Mouse (Mus musculus): ENCODE measurements around the gene Kcnv2. TPM values are rescaled to one million over a fixed set of nuclear protein-coding genes. Genes with fewer than 3 reads are reported as not detected.

Gene Kcnv2
- polyA plus RNA-seq, 1 experiment from 2014 or later = 0.04 TPM

DNA sequence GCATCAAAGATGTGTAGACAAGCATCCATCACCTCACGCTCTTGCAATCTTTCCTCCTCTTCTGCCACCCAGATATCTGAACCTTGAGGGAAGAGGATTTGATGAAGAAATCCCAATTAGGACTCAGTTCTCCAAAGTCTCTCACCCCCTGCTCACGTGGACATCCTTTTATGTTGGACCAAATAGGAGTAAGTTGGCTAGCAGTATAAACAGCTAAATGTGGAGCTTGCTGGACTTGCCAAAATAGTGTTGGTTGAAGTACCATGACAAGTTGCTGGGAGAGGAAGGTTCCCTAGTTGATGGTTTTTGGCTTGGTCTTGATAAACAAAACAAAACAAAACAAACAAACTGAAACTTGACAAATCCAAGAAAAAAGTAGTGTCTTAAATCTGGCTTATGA lies 47.8 kb downstream of the Kcnv2 start:
- Histone ChIP-seq H3K4me3 (no peak overlapping the region), H3K9me3 (no peaks in the 10 kb centered on the region), H3K4me2 (no peak overlapping the region), H3K27ac (no peak overlapping the region), H3K4me1 (no peaks in the 10 kb centered on the region), H3K36me3 (replicated peaks) (no peaks in the 10 kb centered on the region), H3K9ac (no peak overlapping the region), H3K27me3 (replicated peaks) (no peaks in the 10 kb centered on the region)
- no peak for ATAC-seq (replicated peaks)
- WGBS = 87% methylated on average over 2 of the region's 2 CpGs

DNA sequence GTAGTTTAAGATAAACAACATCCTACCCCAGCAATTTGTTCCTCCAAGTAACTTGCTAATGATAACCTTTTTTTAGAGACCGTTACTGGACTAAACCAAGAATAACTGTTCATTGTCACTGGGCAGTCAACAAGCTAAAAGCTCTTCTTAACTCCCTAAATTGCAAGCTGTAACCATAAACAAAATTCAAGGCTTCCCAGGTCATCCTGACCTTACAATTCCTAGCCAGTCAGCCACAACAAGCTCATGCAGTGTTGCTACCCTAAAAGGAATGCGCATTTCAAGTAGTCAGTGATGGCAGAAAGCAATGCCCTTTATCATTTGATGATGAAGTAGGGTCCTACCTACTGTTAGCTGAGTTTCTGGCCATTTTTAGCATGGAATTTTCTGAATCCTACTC lies 48.4 kb downstream of the Kcnv2 start:
- ATAC-seq (replicated peaks) = no peak
- Histone ChIP-seq H3K36me3 (replicated peaks) (no peaks in the 10 kb centered on the region), H3K27me3 (replicated peaks) (no peaks in the 10 kb centered on the region), H3K4me3 (no peak overlapping the region), H3K4me1 (no peaks in the 10 kb centered on the region), H3K4me2 (no peak overlapping the region), H3K27ac (no peak overlapping the region), H3K9me3 (no peaks in the 10 kb centered on the region), H3K9ac (no peak overlapping the region)
- 91% methylated on average over 2 of the region's 2 CpGs for WGBS

DNA sequence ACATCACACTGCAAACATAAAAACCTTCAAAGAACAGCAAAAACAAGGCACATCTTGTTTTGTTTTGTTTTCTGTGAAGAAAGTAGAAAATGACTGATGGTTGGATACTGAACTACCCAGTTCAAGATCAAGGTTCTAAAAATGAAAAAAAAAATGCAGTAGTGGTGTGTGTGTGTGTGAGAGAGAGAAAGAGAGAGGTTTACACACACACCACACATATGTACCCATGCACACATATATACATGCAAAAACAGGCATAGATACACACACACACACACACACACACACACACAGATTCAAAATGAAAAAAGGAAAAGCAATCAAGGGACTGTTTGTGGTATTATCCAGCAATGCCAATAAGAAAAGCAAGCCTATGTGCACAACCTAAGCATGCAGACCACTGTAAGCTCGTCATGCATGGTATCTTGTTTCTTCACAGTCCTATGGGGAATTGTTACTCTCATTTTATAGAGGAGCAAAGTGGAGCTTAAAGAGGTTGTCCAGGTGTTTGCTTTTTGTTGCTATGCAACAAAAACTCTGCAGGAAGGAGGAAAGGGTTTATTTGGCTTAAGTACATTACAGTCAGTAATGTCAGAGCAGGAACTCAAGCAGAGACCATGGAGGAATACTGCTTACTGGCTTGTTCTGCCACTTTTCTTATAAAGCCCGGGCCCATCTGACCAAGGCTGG lies 57.5 kb downstream of the Kcnv2 start:
- Histone ChIP-seq H3K4me2 (no peak overlapping the region), H3K27me3 (replicated peaks) (no peaks in the 10 kb centered on the region), H3K27ac (no peak overlapping the region), H3K9ac (no peak overlapping the region), H3K4me1 (no peaks in the 10 kb centered on the region), H3K4me3 (no peak overlapping the region), H3K36me3 (replicated peaks) (0 out of 2 replicates have a peak, but pooled peaks cover 1% of the 10 kb centered on the region), H3K9me3 (no peaks in the 10 kb centered on the region)
- 82% methylated on average over 2 of the region's 2 CpGs for WGBS
- ATAC-seq (replicated peaks) = no peak

DNA sequence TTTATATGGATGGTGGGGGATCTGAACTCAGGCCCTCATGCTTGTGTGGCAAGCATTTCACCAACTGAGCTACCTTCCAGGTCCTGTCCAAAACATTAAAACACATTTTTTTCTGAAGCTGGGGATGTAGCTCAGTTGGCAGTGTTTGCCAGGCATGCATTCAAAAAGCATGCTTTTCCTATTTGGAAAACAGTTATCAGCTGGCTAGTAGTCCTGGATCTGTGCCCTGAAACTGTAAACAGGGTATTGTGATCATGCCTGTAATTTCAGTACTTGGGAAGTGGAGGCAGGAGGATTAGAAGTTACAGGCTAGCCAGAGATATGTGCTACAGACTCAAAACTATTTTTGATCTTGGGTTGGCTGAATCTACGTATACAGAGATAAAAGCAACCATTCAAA lies 59.7 kb downstream of the Kcnv2 start:
- no peak overlapping the region for H3K4me3 ChIP-seq
- H3K9me3 ChIP-seq = no peaks in the 10 kb centered on the region
- no peaks in the 10 kb centered on the region for H3K4me1 ChIP-seq
- ATAC-seq (replicated peaks) = no peak
- 89% methylated on average over 1 of the region's 1 CpGs for WGBS
- H3K27me3 ChIP-seq (replicated peaks) = no peaks in the 10 kb centered on the region
- H3K27ac ChIP-seq = no peak overlapping the region
- H3K9ac ChIP-seq = no peak overlapping the region
- H3K36me3 ChIP-seq (replicated peaks) = peaks cover 15% of the 10 kb centered on the region; the same call in 1 of the 2 replicates
- H3K4me2 ChIP-seq = no peak overlapping the region

DNA sequence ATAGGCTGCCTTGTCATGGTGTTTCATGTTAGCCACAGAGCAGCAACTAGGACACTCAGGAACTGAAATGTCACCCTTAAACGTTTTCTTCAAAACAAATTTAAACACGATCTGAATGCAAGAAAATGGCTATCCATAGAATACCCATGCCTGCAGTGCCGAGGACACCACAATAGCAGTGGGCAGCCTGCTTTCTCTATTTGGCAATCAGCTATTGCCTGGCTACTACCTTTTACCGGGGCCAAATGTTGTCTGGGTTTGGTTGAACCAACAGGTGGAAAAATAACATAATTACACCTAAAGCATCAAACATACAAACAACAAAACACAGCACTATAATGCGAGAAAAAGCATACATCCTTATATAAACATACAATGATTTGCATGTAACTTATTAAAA lies 60.9 kb downstream of the Kcnv2 start:
- 92% methylated on average over 5 of the region's 5 CpGs for WGBS
- Histone ChIP-seq H3K4me1 (no peaks in the 10 kb centered on the region), H3K4me2 (no peak overlapping the region), H3K9me3 (no peaks in the 10 kb centered on the region), H3K36me3 (replicated peaks) (peaks cover 15% of the 10 kb centered on the region; the same call in 1 of the 2 replicates), H3K4me3 (no peak overlapping the region), H3K9ac (no peak overlapping the region), H3K27me3 (replicated peaks) (no peaks in the 10 kb centered on the region), H3K27ac (no peak overlapping the region)
- ATAC-seq (replicated peaks) = no peak

DNA sequence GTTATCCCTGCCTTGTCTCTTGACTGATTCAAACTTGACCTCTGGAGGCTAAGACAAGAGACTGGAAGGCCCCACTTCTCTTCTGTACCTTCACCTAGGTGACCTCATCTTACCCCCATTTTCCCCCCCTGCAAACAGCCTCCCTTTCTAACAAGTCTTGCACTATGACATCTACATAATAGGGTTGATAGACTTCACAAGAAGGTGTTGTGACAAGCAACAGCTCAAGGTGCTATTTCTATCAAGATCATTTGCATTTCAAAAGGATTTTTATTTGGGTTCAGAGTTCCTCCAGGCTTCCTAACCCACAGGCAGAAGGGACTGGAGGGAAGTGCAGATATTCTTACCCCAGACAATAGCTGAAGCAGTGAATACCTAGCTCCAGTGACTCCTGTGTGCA lies 62.9 kb downstream of the Kcnv2 start:
- no peak for ATAC-seq (replicated peaks)
- peaks cover 22% of the 10 kb centered on the region; the same call in 1 of the 2 replicates for H3K36me3 ChIP-seq (replicated peaks)
- no peaks in the 10 kb centered on the region for H3K4me1 ChIP-seq
- H3K4me3 ChIP-seq = no peak overlapping the region
- no peak overlapping the region for H3K4me2 ChIP-seq
- H3K27me3 ChIP-seq (replicated peaks) = no peaks in the 10 kb centered on the region
- no peak overlapping the region for H3K9ac ChIP-seq
- H3K9me3 ChIP-seq = no peaks in the 10 kb centered on the region
- no peak overlapping the region for H3K27ac ChIP-seq

Other genes starting within 250 kb of the Kcnv2 start
- 36.4 and 38.3 TPM in 2 replicates for gene Vldlr, start 106.1 kb upstream of the Kcnv2 start, polyA plus RNA-seq (2015; fragmentation: Nextera tagmentation; extraction: Ambion mirVana)
- 52.4 and 56.2 TPM in 2 replicates for gene Pum3, start 107.2 kb downstream of the Kcnv2 start, polyA plus RNA-seq (2015; fragmentation: Nextera tagmentation; extraction: Ambion mirVana)